ENCODE assay signal across 10 mouse cellular contexts in the genomic region with DNA sequence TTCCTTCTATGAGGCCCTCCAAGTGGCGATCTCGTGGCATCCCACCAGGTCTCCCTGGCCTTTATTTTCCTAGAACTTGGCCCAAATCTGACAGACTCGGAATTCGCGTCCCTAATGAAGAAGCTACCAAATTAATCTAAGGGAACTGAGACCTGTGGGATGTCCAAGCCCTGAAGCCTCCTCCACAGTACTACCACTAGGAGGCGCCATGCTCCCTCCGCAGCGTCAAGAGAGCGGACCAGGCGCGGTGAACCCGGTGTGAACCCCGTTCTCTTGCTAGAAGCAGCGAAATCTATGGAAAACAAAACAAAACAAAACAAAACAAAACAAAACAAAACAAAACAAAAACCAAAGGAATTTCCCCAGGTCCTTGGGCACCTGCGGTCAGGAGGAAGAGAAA. TPM values are rescaled to one million over a fixed set of nuclear protein-coding genes. Genes with fewer than 3 reads are reported as not detected.
DNase-seq lines count a peak whose midpoint lies in the region; ATAC-seq lines count a peak whose summit lies in the region.
"Had no signal": no experiment of that assay in that cellular context is flagged by ENCODE, and none has a peak within 500 bp of the region (broad histone marks: within the 10 kb centered on the region; RNA-seq: fewer than 3 reads in every experiment).

No protein-coding gene starts in this region.

- no peaks in the 10 kb centered on the region for H3K27me3 ChIP-seq in liver, embryonic 16.5 days (ENCODE audit: control insufficient read depth, insufficient read depth, low read depth, low read length)

- peaks cover 34% of the 10 kb centered on the region for H3K4me1 ChIP-seq in liver, embryonic 16.5 days (ENCODE audit: control insufficient read depth, low read depth, low read length)
- H3K4me1 ChIP-seq: embryonic facial prominence, embryonic 15.5 days had no signal

- H3K36me3 ChIP-seq in liver, embryonic 16.5 days (ENCODE audit: control insufficient read depth, insufficient read depth) = no peaks in the 10 kb centered on the region
- H3K36me3 ChIP-seq: embryonic facial prominence, embryonic 15.5 days had no signal

- peak overlapping the region; percentile 44 for H3K4me2 ChIP-seq in liver, embryonic 16.5 days (ENCODE audit: low read depth, low read length)
- H3K4me2 ChIP-seq: embryonic facial prominence, embryonic 15.5 days had no signal

- 0 out of 2 replicates have a peak, but pooled peaks cover 2% of the 10 kb centered on the region for H3K9me3 ChIP-seq in liver, embryonic 16.5 days (replicated peaks; ENCODE audit: control insufficient read depth, low read length)
- H3K9me3 ChIP-seq: embryonic facial prominence, embryonic 15.5 days had no signal

- H3K27ac ChIP-seq in liver, embryonic 16.5 days (ENCODE audit: low read length) = no peak overlapping the region
- H3K27ac ChIP-seq: embryonic facial prominence, embryonic 15.5 days had no signal

- H3K9ac ChIP-seq in liver, embryonic 16.5 days (ENCODE audit: low read depth, low read length) = peak overlapping the region; percentile 13; the same call in 1 of the 2 replicates
- H3K9ac ChIP-seq: embryonic facial prominence, embryonic 15.5 days had no signal

- no peak overlapping the region; the same call in 1 of the 2 replicates for H3K4me3 ChIP-seq in liver, embryonic 16.5 days (ENCODE audit: low read depth, low read length)
- H3K4me3 ChIP-seq: embryonic facial prominence, embryonic 15.5 days; myocyte had no signal

- intact Hi-C loops in heart, postnatal 36 days (cut with DNase I) = loop anchor here (1.0 kb wide), 1 partner anchor 29 kb away; no protein-coding TSS in a partner anchor

- DNase-seq in left cerebral cortex, adult 18-20 months (ENCODE audit: low spot score in 2 of 2) = peak; percentile 21 to 54
- no peak for DNase-seq in left cerebral cortex, adult 11 months (ENCODE audit: low spot score)
- peak; percentile 57 to 68 for DNase-seq in adrenal gland, adult 18-20 months (ENCODE audit: low spot score in 2 of 2)
- DNase-seq in embryo, embryonic 11 days = peak; percentile 79
- DNase-seq in heart, postnatal 36 days = peak; percentile 57 to 65
- DNase-seq in ovary, postnatal 14 days (ENCODE audit: low spot score) = peak; percentile 54
- peak; percentile 62 for DNase-seq in urinary bladder, postnatal 25 days (ENCODE audit: low spot score)

- peak; percentile 37; the same call in 1 of the 2 replicates for ATAC-seq in liver, embryonic 16.5 days (ENCODE audit: low read depth)

- WGBS in liver, embryonic 16.5 days (ENCODE audit: insufficient replicate concordance) = 4% methylated on average over 15 of the region's 15 CpGs

RNA-seq across cellular contexts. Expression of a gene that starts 9.3 kb away (rescaled TPM):
- 10 to 100 TPM; 19.1 to 19.4 TPM for total RNA-seq in left cerebral cortex, adult 18-20 months (2021)
- 10 to 100 TPM; 15.2 to 17.2 TPM for total RNA-seq in adrenal gland, adult 18-20 months (2021)
- total RNA-seq in heart, postnatal 36 days (2021) = 10 to 100 TPM in 1 of 2 experiments, 1 to 10 TPM in 1; 9.6 to 11.5 TPM
- polyA plus RNA-seq in liver, embryonic 16.5 days (2015; fragmentation: Nextera tagmentation; extraction: Ambion mirVana) = 12.1 TPM in 2 replicates

RNA-seq across cellular contexts. Expression of a gene that starts 29.0 kb away (rescaled TPM):
- not detected for total RNA-seq in left cerebral cortex, adult 18-20 months (2021)
- total RNA-seq in adrenal gland, adult 18-20 months (2021) = not detected
- total RNA-seq in heart, postnatal 36 days (2021) = not detected
- polyA plus RNA-seq in liver, embryonic 16.5 days (2015; fragmentation: Nextera tagmentation; extraction: Ambion mirVana) = 88.7 and 89.4 TPM in 2 replicates
- polyA plus RNA-seq: embryonic facial prominence, embryonic 15.5 days; myocyte had no signal

RNA-seq across cellular contexts. Expression of a gene that starts 29.6 kb away (rescaled TPM):
- not detected for total RNA-seq in left cerebral cortex, adult 18-20 months (2021)
- total RNA-seq in adrenal gland, adult 18-20 months (2021) = not detected
- total RNA-seq in heart, postnatal 36 days (2021) = not detected
- 1.6 and 9.7 TPM in 2 replicates for polyA plus RNA-seq in liver, embryonic 16.5 days (2015; fragmentation: Nextera tagmentation; extraction: Ambion mirVana)
- polyA plus RNA-seq: myocyte had no signal

RNA-seq across cellular contexts. Expression of a gene that starts 48.2 kb away (rescaled TPM):
- 10 to 100 TPM; 54.4 to 58.4 TPM for total RNA-seq in left cerebral cortex, adult 18-20 months (2021)
- total RNA-seq in adrenal gland, adult 18-20 months (2021) = 10 to 100 TPM; 18.5 to 21.3 TPM
- 10 to 100 TPM; 26.2 to 26.3 TPM for total RNA-seq in heart, postnatal 36 days (2021)
- 9.6 and 9.8 TPM in 2 replicates for polyA plus RNA-seq in liver, embryonic 16.5 days (2015; fragmentation: Nextera tagmentation; extraction: Ambion mirVana)
